Mouse (Mus musculus) layer of hippocampus, postnatal 25 days (tissue): Measurements from ENCODE around the gene Gng13. TPM values are rescaled to one million over a fixed set of nuclear protein-coding genes. Genes with fewer than 3 reads are reported as not detected.

Experiments
- microRNA-seq, 2 experiments: library from miRNA; unstranded; fragments of <30 nt; microRNA quantifications; one replicate each; pipeline ENCODE4 v1.2.0; 2021
- total RNA-seq, 2 experiments: library from RNA; stranded (reverse); gene quantifications; 2 replicates each; pipeline ENCODE4 v1.2.3; 2021

The Gng13 gene
- total RNA-seq, 2 experiments from 2014 or later, result 108 to 125 TPM

Small RNA genes lying within 50 kb of the gene (microRNA-seq; reads per million reads assigned to microRNA genes)
- gene Gm25083, result 0 reads per million in 2 experiments

Other genes starting within 250 kb of the Gng13 start
- under 1 TPM in 1 of 2 experiments, not detected in 1; 0.15 TPM for gene Sstr5, start 219.9 kb upstream of the Gng13 start, total RNA-seq
- 10 to 100 TPM; 61.9 to 67.1 TPM for gene Sox8, start 146.5 kb upstream of the Gng13 start, total RNA-seq
- 10 to 100 TPM; 24.9 to 34.0 TPM for gene Lmf1, start 138.1 kb upstream of the Gng13 start, total RNA-seq
- gene Chtf18, start 10.2 kb downstream of the Gng13 start, total RNA-seq, result 1 to 10 TPM; 1.3 to 2.1 TPM
- 10 to 100 TPM; 45.4 to 49.2 TPM for gene Rpusd1, start 10.5 kb downstream of the Gng13 start, total RNA-seq
- under 1 TPM in 1 of 2 experiments, not detected in 1; 0.14 TPM for gene Mslnl, start 18.9 kb downstream of the Gng13 start, total RNA-seq
- 1 to 10 TPM in 1 of 2 experiments, under 1 TPM in 1; 0.71 to 1.8 TPM for gene Msln, start 37.2 kb downstream of the Gng13 start, total RNA-seq
- 10 to 100 TPM; 32.7 to 33.2 TPM for gene Narfl, start 56.6 kb downstream of the Gng13 start, total RNA-seq
- 100 to 1,000 TPM; 112 to 126 TPM for gene Haghl, start 68.5 kb downstream of the Gng13 start, total RNA-seq
- not detected for gene Ccdc78, start 69.4 kb downstream of the Gng13 start, total RNA-seq
- 10 to 100 TPM; 81.7 to 88.0 TPM for gene Fam173a, start 75.7 kb downstream of the Gng13 start, total RNA-seq
- 1 to 10 TPM; 1.6 to 3.5 TPM for gene AC134908.4, start 78.5 kb downstream of the Gng13 start, total RNA-seq
- gene Metrn, start 80.0 kb downstream of the Gng13 start, total RNA-seq, result 10 to 100 TPM; 82.7 to 89.2 TPM
- gene Fbxl16, start 91.9 kb downstream of the Gng13 start, total RNA-seq, result 100 to 1,000 TPM; 637 to 657 TPM
- 10 to 100 TPM; 26.5 to 27.1 TPM for gene Wdr24, start 106.5 kb downstream of the Gng13 start, total RNA-seq
- gene Jmjd8, start 111.7 kb downstream of the Gng13 start, total RNA-seq, result 10 to 100 TPM; 59.5 to 62.9 TPM
- gene Stub1, start 116.2 kb downstream of the Gng13 start, total RNA-seq, result 100 to 1,000 TPM; 160 to 164 TPM
- 10 to 100 TPM; 62.3 to 68.3 TPM for gene Rhbdl1, start 120.1 kb downstream of the Gng13 start, total RNA-seq
- gene Gm20683, start 124.6 kb downstream of the Gng13 start, total RNA-seq, result 10 to 100 TPM; 26.0 to 28.5 TPM
- gene Rhot2, start 127.7 kb downstream of the Gng13 start, total RNA-seq, result 100 to 1,000 TPM in 1 of 2 experiments, 10 to 100 TPM in 1; 95.2 to 107 TPM
- 10 to 100 TPM; 14.8 to 21.0 TPM for gene Wdr90, start 144.3 kb downstream of the Gng13 start, total RNA-seq
- 10 to 100 TPM; 22.4 to 25.3 TPM for gene Mcrip2, start 151.6 kb downstream of the Gng13 start, total RNA-seq
- 10 to 100 TPM; 39.2 to 40.1 TPM for gene Mettl26, start 157.9 kb downstream of the Gng13 start, total RNA-seq
- gene Wfikkn1, start 163.7 kb downstream of the Gng13 start, total RNA-seq, result 1 to 10 TPM; 2.0 TPM
- 10 to 100 TPM; 41.0 to 52.9 TPM for gene Rab40c, start 202.6 kb downstream of the Gng13 start, total RNA-seq
- gene Pigq, start 227.8 kb downstream of the Gng13 start, total RNA-seq, result 100 to 1,000 TPM; 135 to 137 TPM
- under 1 TPM in 1 of 2 experiments, not detected in 1; 0.52 TPM for gene Nhlrc4, start 227.8 kb downstream of the Gng13 start, total RNA-seq
- gene A930017K11Rik, start 235.4 kb downstream of the Gng13 start, total RNA-seq, result under 1 TPM; 0.34 to 0.47 TPM